Mouse (Mus musculus): ENCODE measurements around the gene Commd7.
A peak's percentile ranks its signal among the peaks of the same experiment; 100 is the strongest.
"Not testable (repeated sequence)": the region's sequence is repeated elsewhere in the genome, so short reads cannot be mapped to it uniquely, and the experiment has no call there.

Gene Commd7

DNA sequence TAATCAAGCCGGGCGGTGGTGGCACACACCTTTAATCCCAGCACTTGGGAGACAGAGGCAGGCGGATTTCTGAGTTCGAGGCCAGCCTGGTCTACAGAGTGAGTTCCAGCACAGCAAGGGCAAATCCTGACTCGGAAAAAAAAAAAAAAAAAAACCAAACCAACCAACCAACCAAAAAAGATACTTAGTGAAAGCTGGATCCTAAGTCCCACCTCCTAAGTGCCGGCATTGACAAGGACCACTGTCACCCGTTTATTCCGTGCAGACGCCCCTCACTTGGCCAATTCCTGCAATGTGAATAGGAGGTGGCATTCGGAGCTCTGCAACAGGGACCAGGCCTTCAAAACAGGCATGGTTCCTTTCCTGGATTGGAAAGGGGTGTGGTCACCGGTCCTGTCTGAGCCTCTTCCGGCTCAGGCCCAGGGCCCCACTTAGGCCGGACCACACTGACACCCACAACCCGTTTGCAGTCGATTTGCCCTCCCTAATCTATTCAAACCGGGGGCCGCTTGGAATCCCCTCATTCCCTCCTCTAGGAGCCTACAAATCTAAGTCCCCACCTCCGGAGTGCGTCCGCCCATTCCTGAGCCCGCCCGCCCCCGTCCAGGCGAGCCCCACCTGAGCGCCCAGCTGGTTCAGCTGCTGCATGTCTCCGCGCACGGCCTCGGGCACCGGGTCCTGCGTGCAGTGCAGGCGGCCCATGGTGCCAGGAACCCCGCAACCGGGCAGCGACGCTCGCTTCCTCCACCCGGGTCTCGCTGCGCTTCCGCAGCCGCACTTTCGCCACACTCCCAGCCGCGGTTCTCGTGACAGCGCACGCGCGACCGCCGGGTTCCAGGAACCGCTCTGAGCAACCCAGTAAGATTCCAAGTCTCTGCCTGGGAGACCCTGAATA is at the start of gene Commd7:
Gene Commd7 (minus strand): TSS at position 806 of the 895 bp plus-strand sequence.
- peaks cover 3% of the 10 kb centered on the region for H3K36me3 ChIP-seq (ENCODE audit: control insufficient read depth, insufficient read depth, low read length, poor library complexity, severe bottlenecking)
- H3K27me3 ChIP-seq (ENCODE audit: control insufficient read depth, insufficient read depth, low read length, poor library complexity, severe bottlenecking) = no peaks in the 10 kb centered on the region
- peak; percentile 88 for DNase-seq (ENCODE audit: low read depth, low spot score)

DNA sequence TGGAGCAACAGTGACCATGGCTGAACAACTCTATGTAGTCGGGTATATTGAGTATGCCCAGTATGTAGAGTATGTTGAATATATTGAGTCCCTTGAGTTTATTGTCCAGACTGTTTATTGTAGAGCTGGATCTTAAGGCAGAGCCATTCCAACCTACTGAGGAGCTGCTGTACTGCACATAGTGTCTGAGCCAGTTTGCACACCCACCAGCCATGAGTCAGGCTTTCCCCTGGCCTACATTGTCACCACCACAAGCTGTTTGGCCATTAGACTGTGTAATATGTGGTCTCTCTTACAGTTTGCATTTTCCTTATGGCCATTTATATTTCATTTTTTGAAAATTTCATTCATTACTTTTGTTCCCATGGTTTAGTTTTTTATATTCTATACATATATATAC is 47.4 kb upstream of the Commd7 start:
- no peak for DNase-seq (ENCODE audit: low read depth, low spot score)
- no peaks in the 10 kb centered on the region for H3K27me3 ChIP-seq (ENCODE audit: control insufficient read depth, insufficient read depth, low read length, poor library complexity, severe bottlenecking)
- H3K36me3 ChIP-seq (ENCODE audit: control insufficient read depth, insufficient read depth, low read length, poor library complexity, severe bottlenecking) = peaks cover 6% of the 10 kb centered on the region

DNA sequence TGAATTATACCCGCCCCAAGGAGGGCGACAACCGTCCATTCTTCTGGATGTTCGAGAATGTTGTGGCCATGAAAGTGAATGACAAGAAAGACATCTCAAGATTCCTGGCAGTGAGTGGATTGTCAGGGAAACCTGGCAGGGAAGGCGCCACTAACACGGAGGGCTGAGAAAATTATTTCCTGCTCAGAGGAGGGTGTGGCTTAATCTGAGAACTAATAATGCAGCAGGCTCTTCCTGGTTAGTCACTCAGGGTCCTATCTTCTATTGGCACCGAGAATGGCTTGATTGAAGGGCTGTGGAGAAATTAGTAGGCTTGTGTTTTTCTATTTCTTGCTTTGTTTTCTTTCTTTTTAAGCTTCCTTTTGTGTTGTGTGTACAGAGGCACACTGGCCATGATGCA is 45.0 kb upstream of the Commd7 start:
- H3K27me3 ChIP-seq (ENCODE audit: control insufficient read depth, insufficient read depth, low read length, poor library complexity, severe bottlenecking) = no peaks in the 10 kb centered on the region
- peaks cover 6% of the 10 kb centered on the region for H3K36me3 ChIP-seq (ENCODE audit: control insufficient read depth, insufficient read depth, low read length, poor library complexity, severe bottlenecking)
- no peak for DNase-seq (ENCODE audit: low read depth, low spot score)

DNA sequence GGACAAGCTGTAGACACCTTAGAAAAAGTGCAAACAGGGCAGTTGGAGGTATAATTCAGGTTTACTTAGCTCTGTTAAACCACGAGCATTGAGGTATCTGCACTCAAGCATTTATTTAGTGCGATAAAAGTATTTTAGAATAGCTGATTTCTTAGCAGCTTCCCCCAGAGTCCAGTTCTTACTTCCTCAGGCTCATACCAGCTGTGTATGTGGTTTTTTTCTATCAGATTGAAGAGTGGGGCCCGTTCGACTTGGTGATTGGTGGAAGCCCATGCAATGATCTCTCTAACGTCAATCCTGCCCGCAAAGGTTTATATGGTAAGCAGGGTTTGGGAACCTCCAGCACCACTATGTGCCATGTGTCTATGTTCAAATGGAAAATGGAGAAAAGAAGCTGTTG is 44.4 kb upstream of the Commd7 start:
- H3K27me3 ChIP-seq (ENCODE audit: control insufficient read depth, insufficient read depth, low read length, poor library complexity, severe bottlenecking) = no peaks in the 10 kb centered on the region
- H3K36me3 ChIP-seq (ENCODE audit: control insufficient read depth, insufficient read depth, low read length, poor library complexity, severe bottlenecking) = peaks cover 6% of the 10 kb centered on the region
- DNase-seq (ENCODE audit: low read depth, low spot score) = no peak

DNA sequence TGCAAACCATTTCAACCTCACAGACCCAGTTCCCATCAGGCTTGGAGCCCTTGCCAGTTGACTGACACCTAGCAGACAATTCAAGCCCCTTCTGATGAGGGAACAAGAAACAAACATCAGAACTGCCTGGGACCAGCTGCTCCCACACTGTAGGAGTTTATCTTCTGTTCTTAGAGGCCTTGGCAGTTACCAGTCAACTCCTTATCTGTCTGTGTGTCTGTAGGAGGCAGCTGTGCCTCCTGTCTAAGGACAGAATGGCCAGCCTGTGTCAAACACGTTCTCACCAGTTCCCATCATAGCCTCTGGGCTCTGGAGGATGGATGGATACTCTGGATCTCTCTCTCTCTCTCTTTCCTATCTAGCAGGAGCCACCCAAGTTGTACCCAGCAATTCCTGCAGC is 42.8 kb upstream of the Commd7 start:
- H3K27me3 ChIP-seq (ENCODE audit: control insufficient read depth, insufficient read depth, low read length, poor library complexity, severe bottlenecking); H3K36me3 ChIP-seq (ENCODE audit: control insufficient read depth, insufficient read depth, low read length, poor library complexity, severe bottlenecking); DNase-seq (ENCODE audit: low read depth, low spot score): not testable (repeated sequence)

DNA sequence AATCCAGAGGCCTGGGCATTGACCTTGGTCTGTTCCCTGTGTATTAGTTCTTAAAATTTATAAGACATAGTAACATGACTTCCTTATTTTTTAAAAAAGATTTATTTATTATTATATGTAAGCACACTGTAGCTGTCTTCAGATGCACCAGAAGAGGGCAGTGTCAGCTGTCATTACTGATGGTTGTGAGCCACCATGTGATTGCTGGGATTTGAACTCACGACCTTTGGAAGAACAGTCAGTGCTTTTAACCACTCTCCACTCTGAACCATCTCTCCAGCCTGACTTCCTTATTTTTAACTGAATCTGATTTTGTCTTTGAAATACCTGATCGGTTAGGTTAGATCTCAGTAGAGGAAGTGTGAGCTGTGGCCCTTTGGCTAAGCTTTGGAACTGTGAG is 40.0 kb upstream of the Commd7 start:
- H3K36me3 ChIP-seq (ENCODE audit: control insufficient read depth, insufficient read depth, low read length, poor library complexity, severe bottlenecking) = peaks cover 2% of the 10 kb centered on the region
- no peak for DNase-seq (ENCODE audit: low read depth, low spot score)

DNA sequence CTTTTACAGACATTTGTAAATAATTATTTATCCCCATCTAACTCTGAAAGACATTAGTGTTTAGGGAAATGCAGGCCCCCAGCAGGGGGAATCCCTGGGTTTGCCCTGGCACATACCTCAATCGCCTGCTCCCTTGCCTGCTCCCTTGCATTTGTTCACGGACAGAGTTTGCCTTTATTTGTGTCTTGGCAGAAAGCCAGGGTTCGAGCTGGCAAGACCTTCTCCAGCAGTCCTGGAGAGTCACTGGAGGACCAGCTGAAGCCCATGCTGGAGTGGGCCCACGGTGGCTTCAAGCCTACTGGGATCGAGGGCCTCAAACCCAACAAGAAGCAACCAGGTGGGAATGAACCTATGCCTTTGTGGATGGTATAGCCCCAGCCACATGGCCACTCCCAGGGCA is 37.5 kb upstream of the Commd7 start:
- DNase-seq (ENCODE audit: low read depth, low spot score) = no peak
- Histone ChIP-seq H3K36me3 (ENCODE audit: control insufficient read depth, insufficient read depth, low read length, poor library complexity, severe bottlenecking) (no peaks in the 10 kb centered on the region), H3K27me3 (ENCODE audit: control insufficient read depth, insufficient read depth, low read length, poor library complexity, severe bottlenecking) (no peaks in the 10 kb centered on the region)

More for the DNA sequence above, 40.0 kb upstream of the Commd7 start:
- H3K27me3 ChIP-seq (ENCODE audit: control insufficient read depth, insufficient read depth, low read length, poor library complexity, severe bottlenecking) = no peaks in the 10 kb centered on the region

DNA sequence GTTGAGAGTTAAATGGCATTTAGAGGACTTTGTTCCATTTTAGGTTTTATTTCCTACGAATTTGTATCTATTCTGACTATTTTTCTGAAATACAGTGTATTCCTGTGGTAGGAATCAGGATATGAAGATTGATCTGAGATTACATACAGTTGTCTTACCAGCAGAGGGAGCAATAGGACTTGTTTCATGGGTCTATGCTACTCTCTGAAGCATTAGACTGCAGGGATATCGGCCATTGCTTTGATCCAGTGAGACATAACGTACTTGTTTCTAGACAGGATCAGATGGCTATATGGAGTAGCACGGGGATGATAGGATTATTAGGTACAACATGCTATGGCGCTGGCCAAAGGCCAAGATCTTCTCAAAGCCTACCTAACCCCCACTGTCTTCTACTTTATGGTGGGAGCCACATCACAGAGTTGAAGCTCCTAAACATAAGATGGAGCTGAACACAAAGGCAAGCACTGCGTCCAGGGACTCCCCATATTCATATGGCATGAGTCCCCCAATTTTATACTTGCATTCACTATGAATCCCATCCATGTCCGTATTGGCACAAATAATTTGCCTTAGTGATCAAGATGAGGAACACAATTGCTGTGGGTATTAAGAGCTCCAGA is 36.3 kb upstream of the Commd7 start:
- H3K27me3 ChIP-seq (ENCODE audit: control insufficient read depth, insufficient read depth, low read length, poor library complexity, severe bottlenecking) = no peaks in the 10 kb centered on the region
- peak; percentile 57 for DNase-seq (ENCODE audit: low read depth, low spot score)
- H3K36me3 ChIP-seq (ENCODE audit: control insufficient read depth, insufficient read depth, low read length, poor library complexity, severe bottlenecking) = no peaks in the 10 kb centered on the region

DNA sequence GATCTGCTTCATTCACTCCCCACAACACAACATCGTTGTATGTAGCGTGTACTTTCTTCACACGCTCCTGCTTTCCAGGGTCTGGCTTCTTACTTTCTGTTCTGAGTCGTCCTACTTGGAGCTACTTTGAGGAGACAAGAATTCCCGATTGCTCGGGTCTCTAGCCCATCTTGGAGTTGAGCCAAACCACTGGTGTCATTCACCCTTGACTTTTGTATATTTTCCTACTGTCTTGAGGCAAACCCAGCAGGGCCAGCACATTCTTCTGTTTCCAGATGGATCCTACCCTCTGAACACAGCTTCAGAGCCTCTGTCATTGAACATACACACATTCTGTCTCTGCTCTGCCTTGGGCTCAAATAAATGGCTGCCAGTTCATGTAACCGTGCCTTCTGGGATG is 32.8 kb upstream of the Commd7 start:
- Histone ChIP-seq H3K27me3 (ENCODE audit: control insufficient read depth, insufficient read depth, low read length, poor library complexity, severe bottlenecking) (no peaks in the 10 kb centered on the region), H3K36me3 (ENCODE audit: control insufficient read depth, insufficient read depth, low read length, poor library complexity, severe bottlenecking) (peaks cover 2% of the 10 kb centered on the region; the same call in 1 of the 2 replicates)
- no peak for DNase-seq (ENCODE audit: low read depth, low spot score)

DNA sequence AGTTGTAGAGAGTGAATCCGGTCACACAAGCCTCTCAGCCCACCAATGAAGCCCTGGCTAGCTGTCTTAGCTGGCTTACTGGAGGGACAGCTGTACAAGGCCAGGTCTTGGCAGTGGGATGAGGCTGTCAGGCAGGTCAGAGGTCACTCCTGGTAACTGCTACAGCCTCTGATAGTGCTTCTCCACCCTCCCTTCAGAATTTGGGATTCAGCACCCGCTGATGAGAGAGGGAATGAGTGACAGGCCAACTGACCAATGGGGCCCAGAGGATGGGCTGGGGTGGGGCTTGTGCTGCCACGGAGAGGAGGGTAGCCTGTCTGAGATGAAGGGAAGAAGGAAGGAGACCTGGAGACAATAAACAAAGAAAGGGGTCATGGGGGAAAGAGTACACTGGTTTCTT is 28.0 kb upstream of the Commd7 start:
- H3K27me3 ChIP-seq (ENCODE audit: control insufficient read depth, insufficient read depth, low read length, poor library complexity, severe bottlenecking) = no peaks in the 10 kb centered on the region
- peaks cover 2% of the 10 kb centered on the region; the same call in 1 of the 2 replicates for H3K36me3 ChIP-seq (ENCODE audit: control insufficient read depth, insufficient read depth, low read length, poor library complexity, severe bottlenecking)
- no peak for DNase-seq (ENCODE audit: low read depth, low spot score)

DNA sequence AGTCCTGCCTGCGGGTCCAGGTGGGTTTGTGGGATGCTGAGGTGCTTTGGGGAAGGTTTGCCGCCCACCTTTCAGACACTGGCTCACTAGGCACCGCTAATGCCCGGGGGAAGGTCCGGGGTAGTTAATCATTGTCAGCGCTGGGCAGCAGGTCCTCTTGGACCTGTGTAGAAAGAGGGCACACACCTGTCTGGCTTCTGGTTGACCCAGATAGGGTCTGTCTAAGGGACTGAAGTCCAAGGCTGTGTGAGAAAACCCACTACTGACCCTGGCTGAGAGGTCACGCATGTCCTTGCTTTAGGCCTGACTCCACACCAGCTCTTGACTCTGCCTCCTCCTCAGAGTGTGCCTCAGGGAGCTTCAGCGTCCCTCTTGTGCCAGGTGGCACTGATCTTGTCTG is 25.1 kb upstream of the Commd7 start:
- not testable (repeated sequence) for H3K27me3 ChIP-seq (ENCODE audit: control insufficient read depth, insufficient read depth, low read length, poor library complexity, severe bottlenecking); DNase-seq (ENCODE audit: low read depth, low spot score); H3K36me3 ChIP-seq (ENCODE audit: control insufficient read depth, insufficient read depth, low read length, poor library complexity, severe bottlenecking)

DNA sequence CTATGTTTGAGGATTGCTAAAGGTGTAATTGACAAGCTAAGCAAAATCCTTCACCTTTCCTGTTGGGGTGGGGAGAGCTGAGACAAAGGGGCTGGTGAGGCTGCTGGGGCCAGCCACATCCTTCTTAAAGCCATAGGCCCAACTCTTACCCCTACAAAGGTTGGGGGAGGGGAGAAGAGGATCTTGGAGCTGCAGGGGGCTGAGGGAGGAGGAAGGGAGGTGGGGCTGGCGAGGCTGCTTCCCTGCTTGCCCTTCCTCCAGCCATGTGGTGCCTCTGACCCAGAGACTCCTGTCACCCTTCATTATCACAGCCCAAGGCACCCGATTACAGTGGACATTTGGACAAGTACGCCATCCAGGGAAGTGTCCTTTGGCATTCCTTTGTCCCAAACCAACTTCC is 19.1 kb upstream of the Commd7 start:
- Histone ChIP-seq H3K27me3 (ENCODE audit: control insufficient read depth, insufficient read depth, low read length, poor library complexity, severe bottlenecking) (no peaks in the 10 kb centered on the region), H3K36me3 (ENCODE audit: control insufficient read depth, insufficient read depth, low read length, poor library complexity, severe bottlenecking) (no peaks in the 10 kb centered on the region)
- no peak for DNase-seq (ENCODE audit: low read depth, low spot score)

DNA sequence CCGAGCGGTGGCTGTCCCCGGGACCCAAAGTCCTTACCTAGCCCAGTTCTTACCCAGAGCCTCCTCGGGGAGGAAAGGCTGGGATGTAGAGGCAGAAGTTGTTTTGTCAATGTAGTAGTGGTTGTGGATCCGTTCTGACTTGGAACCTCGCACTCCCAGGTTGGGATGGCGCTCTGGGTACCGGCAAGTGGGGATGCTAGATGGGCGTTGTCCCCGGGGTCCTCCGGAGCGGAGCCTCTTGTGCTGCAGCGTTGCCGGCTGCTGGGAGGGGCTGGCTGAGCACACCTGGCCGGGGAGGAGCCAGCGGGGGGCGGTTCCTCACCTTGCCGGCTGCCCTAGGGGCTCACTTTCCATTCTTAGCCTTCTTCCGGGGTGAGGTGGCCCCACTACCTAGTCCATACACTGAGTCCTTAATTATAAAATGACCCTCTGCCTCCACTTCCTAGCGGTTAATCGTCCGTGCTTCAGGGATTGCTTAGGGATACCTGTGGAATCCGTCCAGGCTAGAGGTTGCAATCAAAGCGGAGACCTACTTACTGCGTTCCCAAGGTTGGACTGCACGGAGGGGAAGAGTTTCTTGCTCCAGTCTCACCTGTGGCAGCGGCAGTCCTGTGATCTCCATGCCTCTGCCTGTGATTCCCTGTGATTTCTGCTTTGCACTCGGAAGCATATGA is 17.6 kb upstream of the Commd7 start:
- H3K27me3 ChIP-seq (ENCODE audit: control insufficient read depth, insufficient read depth, low read length, poor library complexity, severe bottlenecking) = no peaks in the 10 kb centered on the region
- H3K36me3 ChIP-seq (ENCODE audit: control insufficient read depth, insufficient read depth, low read length, poor library complexity, severe bottlenecking) = no peaks in the 10 kb centered on the region
- peak; percentile 46 for DNase-seq (ENCODE audit: low read depth, low spot score)

DNA sequence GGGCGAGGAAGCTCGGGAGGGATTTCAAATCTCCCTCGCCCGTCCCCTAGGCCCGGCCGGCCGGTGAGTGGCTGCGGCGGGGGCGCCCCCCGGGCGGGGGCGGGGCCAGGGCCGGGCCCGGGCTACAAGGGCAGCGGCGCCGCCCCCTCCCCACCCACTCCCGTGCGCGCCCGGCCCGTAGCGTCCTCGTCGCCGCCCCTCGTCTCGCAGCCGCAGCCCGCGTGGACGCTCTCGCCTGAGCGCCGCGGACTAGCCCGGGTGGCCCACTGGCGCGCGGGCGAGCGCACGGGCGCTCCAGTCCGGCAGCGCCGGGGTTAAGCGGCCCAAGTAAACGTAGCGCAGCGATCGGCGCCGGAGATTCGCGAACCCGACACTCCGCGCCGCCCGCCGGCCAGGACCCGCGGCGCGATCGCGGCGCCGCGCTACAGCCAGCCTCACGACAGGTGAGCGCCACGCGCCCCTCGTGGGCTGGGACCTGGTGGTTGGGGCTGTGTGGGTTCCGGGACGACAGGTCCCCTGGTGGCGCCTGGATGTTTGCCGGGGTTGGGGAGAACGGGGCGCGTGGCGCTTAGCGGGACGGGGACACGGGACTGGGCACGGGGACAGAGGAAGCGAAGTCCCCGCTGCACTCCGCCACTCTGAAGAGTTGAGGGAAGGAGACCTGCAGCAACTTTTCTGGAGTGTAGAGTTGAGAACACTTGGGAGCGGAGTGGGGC is 16.9 kb upstream of the Commd7 start, which contains the start of gene Dnmt3b:
Gene Dnmt3b (plus strand): TSS at position 153 of the 716 bp plus-strand sequence.
- H3K36me3 ChIP-seq (ENCODE audit: control insufficient read depth, insufficient read depth, low read length, poor library complexity, severe bottlenecking) = no peaks in the 10 kb centered on the region
- no peaks in the 10 kb centered on the region for H3K27me3 ChIP-seq (ENCODE audit: control insufficient read depth, insufficient read depth, low read length, poor library complexity, severe bottlenecking)
- peak; percentile 70 for DNase-seq (ENCODE audit: low read depth, low spot score)
